In genomic region chr3:119464073-119464472, GRCm38 (mm10) we compare ENCODE assay signal across 18 mouse cellular contexts.
DNase-seq lines count a peak whose midpoint lies in the region; ATAC-seq and TF ChIP-seq lines count a peak whose summit lies in the region.
"Had no signal": no experiment of that assay in that cellular context is flagged by ENCODE, and none has a peak within 500 bp of the region (broad histone marks: within the 10 kb centered on the region; RNA-seq: fewer than 3 reads in every experiment).

No protein-coding gene starts in this region.

- peaks cover 13% of the 10 kb centered on the region for H3K4me1 ChIP-seq in forebrain, embryonic 12.5 days
- peaks cover 15% of the 10 kb centered on the region for H3K4me1 ChIP-seq in forebrain, embryonic 10.5 days
- H3K4me1 ChIP-seq in midbrain, embryonic 11.5 days (ENCODE audit: control insufficient read depth, insufficient read depth, low read length): peaks cover 9% of the 10 kb centered on the region
- H3K4me1 ChIP-seq in midbrain, embryonic 14.5 days (ENCODE audit: control insufficient read depth, insufficient read depth, low read length): no peaks in the 10 kb centered on the region
- peaks cover 6% of the 10 kb centered on the region for H3K4me1 ChIP-seq in midbrain, embryonic 13.5 days (replicated peaks)
- no peaks in the 10 kb centered on the region for H3K4me1 ChIP-seq in midbrain, postnatal 0 days (ENCODE audit: insufficient read depth, low read length)
- no peaks in the 10 kb centered on the region for H3K4me1 ChIP-seq in heart, embryonic 10.5 days
- H3K4me1 ChIP-seq: embryonic facial prominence, embryonic 10.5 days; embryonic facial prominence, embryonic 12.5 days; forebrain, embryonic 15.5 days had no signal

- no peak overlapping the region for H3K4me3 ChIP-seq in forebrain, embryonic 12.5 days (replicated peaks)
- H3K4me3 ChIP-seq in forebrain, embryonic 10.5 days: no peak overlapping the region
- no peak overlapping the region for H3K4me3 ChIP-seq in midbrain, embryonic 11.5 days (ENCODE audit: low read depth, low read length)
- no peak overlapping the region for H3K4me3 ChIP-seq in midbrain, embryonic 14.5 days (replicated peaks; ENCODE audit: low read depth, low read length)
- H3K4me3 ChIP-seq in midbrain, embryonic 13.5 days (replicated peaks): no peak overlapping the region
- H3K4me3 ChIP-seq in midbrain, postnatal 0 days (ENCODE audit: low read depth, low read length): no peak overlapping the region
- no peak overlapping the region for H3K4me3 ChIP-seq in heart, embryonic 10.5 days
- H3K4me3 ChIP-seq: embryonic facial prominence, embryonic 10.5 days; embryonic facial prominence, embryonic 12.5 days; forebrain, embryonic 15.5 days had no signal

- 29% methylated on average over 2 of the region's 2 CpGs for WGBS in forebrain, embryonic 12.5 days
- WGBS in forebrain, embryonic 10.5 days: 63% methylated on average over 2 of the region's 2 CpGs
- WGBS in midbrain, embryonic 11.5 days: 34% methylated on average over 2 of the region's 2 CpGs
- WGBS in midbrain, embryonic 14.5 days: 22% methylated on average over 2 of the region's 2 CpGs
- WGBS in midbrain, embryonic 13.5 days: 32% methylated on average over 2 of the region's 2 CpGs
- WGBS in midbrain, postnatal 0 days: 31% methylated on average over 2 of the region's 2 CpGs
- 83% methylated on average over 2 of the region's 2 CpGs for WGBS in heart, embryonic 10.5 days

- ATAC-seq in forebrain, embryonic 12.5 days (ENCODE audit: low FRiP score): peak; percentile 33; the same call in 1 of the 2 replicates
- peak; percentile 80 for ATAC-seq in midbrain, embryonic 11.5 days (ENCODE audit: low FRiP score)
- ATAC-seq in midbrain, embryonic 14.5 days (ENCODE audit: low FRiP score, low TSS enrichment): no peak
- 0 out of 2 replicates have a peak, but pooled peaks have one; percentile 20 for ATAC-seq in midbrain, embryonic 13.5 days
- no peak for ATAC-seq in midbrain, postnatal 0 days (ENCODE audit: low FRiP score)
- ATAC-seq: forebrain, embryonic 15.5 days had no signal

- H3K27ac ChIP-seq in forebrain, embryonic 12.5 days: no peak overlapping the region
- H3K27ac ChIP-seq in forebrain, embryonic 10.5 days: no peak overlapping the region
- no peak overlapping the region for H3K27ac ChIP-seq in midbrain, embryonic 11.5 days (ENCODE audit: low read depth, low read length)
- no peak overlapping the region for H3K27ac ChIP-seq in midbrain, embryonic 14.5 days (replicated peaks; ENCODE audit: low read depth, low read length)
- H3K27ac ChIP-seq in midbrain, embryonic 13.5 days: no peak overlapping the region
- no peak overlapping the region for H3K27ac ChIP-seq in midbrain, postnatal 0 days (ENCODE audit: low read depth, low read length)
- no peak overlapping the region for H3K27ac ChIP-seq in heart, embryonic 10.5 days
- H3K27ac ChIP-seq: embryonic facial prominence, embryonic 10.5 days; embryonic facial prominence, embryonic 12.5 days; forebrain, embryonic 15.5 days had no signal

- DNase-seq in forebrain, embryonic 10.5 days (ENCODE audit: extremely low spot score, low spot score): no peak
- DNase-seq in midbrain, embryonic 11.5 days (ENCODE audit: low spot score, missing footprints): no peak
- no peak for DNase-seq in midbrain, embryonic 14.5 days
- DNase-seq in midbrain, postnatal 0 days (ENCODE audit: low spot score): no peak
- DNase-seq in heart, embryonic 10.5 days (ENCODE audit: low spot score): no peak
- DNase-seq: adrenal gland, adult 2 months; adrenal gland, postnatal 10 days; adrenal gland, postnatal 25 days; cerebellum, adult 11-12 months; cerebellum, adult 2 months; cerebellum, adult 9-10 months; cerebellum, postnatal 10 days; cerebellum, postnatal 25 days had no signal

- no peaks in the 10 kb centered on the region for H3K9me3 ChIP-seq in forebrain, embryonic 12.5 days
- H3K9me3 ChIP-seq in forebrain, embryonic 10.5 days: no peaks in the 10 kb centered on the region
- no peaks in the 10 kb centered on the region for H3K9me3 ChIP-seq in midbrain, embryonic 11.5 days (ENCODE audit: control insufficient read depth, low read length)
- H3K9me3 ChIP-seq in midbrain, embryonic 14.5 days (ENCODE audit: control insufficient read depth, low read length): no peaks in the 10 kb centered on the region
- H3K9me3 ChIP-seq in midbrain, embryonic 13.5 days: no peaks in the 10 kb centered on the region
- no peaks in the 10 kb centered on the region for H3K9me3 ChIP-seq in midbrain, postnatal 0 days (ENCODE audit: low read length)
- no peaks in the 10 kb centered on the region for H3K9me3 ChIP-seq in heart, embryonic 10.5 days
- H3K9me3 ChIP-seq: embryonic facial prominence, embryonic 10.5 days; embryonic facial prominence, embryonic 12.5 days; forebrain, embryonic 15.5 days had no signal

- no peak overlapping the region for H3K9ac ChIP-seq in forebrain, embryonic 12.5 days
- no peak overlapping the region for H3K9ac ChIP-seq in midbrain, embryonic 11.5 days (ENCODE audit: low read length)
- H3K9ac ChIP-seq in midbrain, embryonic 14.5 days (replicated peaks; ENCODE audit: low read length): no peak overlapping the region
- no peak overlapping the region for H3K9ac ChIP-seq in midbrain, embryonic 13.5 days (replicated peaks)
- H3K9ac ChIP-seq in midbrain, postnatal 0 days (replicated peaks; ENCODE audit: low read length, poor library complexity, severe bottlenecking): no peak overlapping the region
- H3K9ac ChIP-seq: embryonic facial prominence, embryonic 12.5 days; forebrain, embryonic 15.5 days had no signal

- H3K4me2 ChIP-seq in forebrain, embryonic 12.5 days: no peak overlapping the region
- no peak overlapping the region for H3K4me2 ChIP-seq in midbrain, embryonic 11.5 days
- no peak overlapping the region for H3K4me2 ChIP-seq in midbrain, embryonic 14.5 days (ENCODE audit: low read length)
- no peak overlapping the region for H3K4me2 ChIP-seq in midbrain, embryonic 13.5 days (replicated peaks)
- no peak overlapping the region for H3K4me2 ChIP-seq in midbrain, postnatal 0 days (ENCODE audit: low read depth, low read length, poor library complexity, severe bottlenecking)
- H3K4me2 ChIP-seq: embryonic facial prominence, embryonic 12.5 days; forebrain, embryonic 15.5 days had no signal

- no peaks in the 10 kb centered on the region; the same call in 1 of the 2 replicates for H3K27me3 ChIP-seq in forebrain, embryonic 12.5 days
- H3K27me3 ChIP-seq in forebrain, embryonic 10.5 days (ENCODE audit: poor library complexity, severe bottlenecking): peaks cover 7% of the 10 kb centered on the region
- H3K27me3 ChIP-seq in midbrain, embryonic 11.5 days (ENCODE audit: control insufficient read depth, insufficient read depth, low read length): peaks cover 6% of the 10 kb centered on the region
- no peaks in the 10 kb centered on the region for H3K27me3 ChIP-seq in midbrain, embryonic 14.5 days (ENCODE audit: control insufficient read depth, insufficient read depth, low read length)
- peaks cover 19% of the 10 kb centered on the region for H3K27me3 ChIP-seq in midbrain, embryonic 13.5 days
- H3K27me3 ChIP-seq in midbrain, postnatal 0 days (ENCODE audit: insufficient read depth, low read length): no peaks in the 10 kb centered on the region
- no peaks in the 10 kb centered on the region for H3K27me3 ChIP-seq in heart, embryonic 10.5 days (ENCODE audit: insufficient read depth, poor library complexity, severe bottlenecking)
- H3K27me3 ChIP-seq: embryonic facial prominence, embryonic 12.5 days; forebrain, embryonic 15.5 days had no signal

- H3K36me3 ChIP-seq in forebrain, embryonic 12.5 days (replicated peaks): no peaks in the 10 kb centered on the region
- no peaks in the 10 kb centered on the region for H3K36me3 ChIP-seq in forebrain, embryonic 10.5 days (replicated peaks)
- H3K36me3 ChIP-seq in midbrain, embryonic 11.5 days (ENCODE audit: control insufficient read depth, insufficient read depth, low read length): no peaks in the 10 kb centered on the region
- no peaks in the 10 kb centered on the region for H3K36me3 ChIP-seq in midbrain, embryonic 14.5 days (ENCODE audit: control insufficient read depth, insufficient read depth, low read length)
- no peaks in the 10 kb centered on the region for H3K36me3 ChIP-seq in midbrain, embryonic 13.5 days
- no peaks in the 10 kb centered on the region for H3K36me3 ChIP-seq in midbrain, postnatal 0 days (ENCODE audit: insufficient read depth, low read length)
- H3K36me3 ChIP-seq in heart, embryonic 10.5 days: no peaks in the 10 kb centered on the region
- H3K36me3 ChIP-seq: embryonic facial prominence, embryonic 10.5 days; embryonic facial prominence, embryonic 12.5 days; forebrain, embryonic 15.5 days had no signal

- no peak for TF ChIP-seq CTCF in midbrain, postnatal 0 days (IDR thresholded peaks at IDR 0.05)

Comparison
In these comparisons a context has a peak if more than half of its experiments do, and no peak if none do; other contexts are left out.
1. ATAC-seq: peak in forebrain, embryonic 12.5 days (single experiment), midbrain, embryonic 11.5 days (single experiment) and midbrain, embryonic 13.5 days (single experiment); none in midbrain, embryonic 14.5 days (single experiment) and midbrain, postnatal 0 days (single experiment).